Mouse (Mus musculus) heart, postnatal 0 days (tissue): Measurements from ENCODE around the gene Rilp.
A peak's percentile ranks its signal among the peaks of the same experiment; 100 is the strongest.

Experiments
- CTCF ChIP-seq: IDR thresholded peaks from 2 replicates; pipeline ENCODE4 v1.5.1; 2016; ENCODE audit warnings: antibody characterized with exemption, control low read depth, low read depth
- EP300 ChIP-seq: IDR thresholded peaks from 2 replicates; pipeline ENCODE4 v1.6.1; 2016; ENCODE audit warnings: antibody characterized with exemption, low read depth

DNA sequence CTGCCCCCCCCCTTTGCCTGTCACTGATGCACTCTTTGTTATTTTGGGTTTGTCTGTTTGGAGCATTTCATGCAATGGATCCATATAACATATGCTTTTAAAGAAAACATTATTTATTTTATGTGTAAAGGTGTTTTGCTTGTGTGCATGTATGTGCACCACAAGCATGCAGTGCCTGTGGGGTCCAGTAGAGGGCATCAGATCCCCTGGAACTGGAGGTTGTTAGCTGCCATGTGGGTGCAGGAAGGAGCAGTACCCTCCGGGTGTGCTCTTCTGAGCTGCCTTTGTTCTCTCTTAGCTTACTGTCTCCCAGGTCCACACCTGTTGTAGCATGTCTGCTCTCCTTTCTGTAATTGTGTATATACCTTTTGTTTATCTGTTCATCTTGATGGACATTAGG, 48.2 kb downstream of the Rilp start:
- peak; percentile 12; the same call in 1 of the 2 replicates for TF ChIP-seq CTCF
- no peak for TF ChIP-seq EP300
